7 mouse cellular contexts compared by ENCODE assay signal in the genomic region with DNA sequence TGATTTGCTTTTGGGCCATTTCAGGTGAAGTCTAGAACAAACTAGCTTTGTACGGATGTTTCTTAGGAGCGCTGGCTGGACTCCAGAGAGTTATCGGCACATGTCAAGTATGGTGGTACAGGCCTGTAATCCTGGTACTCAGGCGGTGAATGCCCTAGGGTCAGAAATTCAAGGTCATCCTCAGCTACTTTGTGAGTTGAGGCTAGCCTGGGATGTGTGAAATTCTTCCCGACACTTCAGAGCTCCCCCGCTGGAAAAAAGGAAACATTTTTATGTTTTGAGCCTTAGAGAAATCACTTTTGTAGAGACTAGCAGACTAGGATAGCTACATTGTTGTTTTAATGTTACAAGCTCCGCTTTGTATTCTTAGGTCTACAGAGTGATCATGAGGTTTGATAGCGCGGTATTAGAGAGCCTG. TPM values are rescaled to one million over a fixed set of nuclear protein-coding genes. Genes with fewer than 3 reads are reported as not detected.
DNase-seq lines count a peak whose midpoint lies in the region; ATAC-seq and TF ChIP-seq lines count a peak whose summit lies in the region.

No protein-coding gene starts in this region.

- ATAC-seq in kidney, embryonic 15.5 days (replicated peaks; ENCODE audit: low FRiP score): no peak
- ATAC-seq in neural tube, embryonic 14.5 days (ENCODE audit: low read depth): no peak

- peak overlapping the region; percentile 71 for H3K9ac ChIP-seq in kidney, embryonic 15.5 days
- H3K9ac ChIP-seq in neural tube, embryonic 14.5 days (replicated peaks; ENCODE audit: low read depth, low read length): peak overlapping the region; percentile 53; the same call in 1 of the 2 replicates

- peak overlapping the region; percentile 76 for H3K4me2 ChIP-seq in kidney, embryonic 15.5 days
- H3K4me2 ChIP-seq in neural tube, embryonic 14.5 days (ENCODE audit: low read depth, low read length): peak overlapping the region; percentile 86

- WGBS in kidney, embryonic 15.5 days: 89% methylated on average over 9 of the region's 9 CpGs
- 89% methylated on average over 9 of the region's 9 CpGs for WGBS in neural tube, embryonic 14.5 days

- peaks cover 61% of the 10 kb centered on the region for H3K4me1 ChIP-seq in E14TG2a.4 (replicated peaks; ENCODE audit: low read depth, low read length)
- H3K4me1 ChIP-seq in embryonic fibroblast, embryonic 13.5 days (ENCODE audit: control insufficient read depth, insufficient read depth, low read length): no peaks in the 10 kb centered on the region; the same call in 1 of the 2 replicates
- H3K4me1 ChIP-seq in kidney, embryonic 15.5 days: peaks cover 15% of the 10 kb centered on the region
- H3K4me1 ChIP-seq in neural tube, embryonic 14.5 days (ENCODE audit: control insufficient read depth, insufficient read depth, low read length): peaks cover 14% of the 10 kb centered on the region

- peak; percentile 15 for DNase-seq in 3T3-L1 (ENCODE audit: low read depth, low spot score)
- DNase-seq in embryo, embryonic 11 days: no peak
- no peak for DNase-seq in spleen, postnatal 14 days (ENCODE audit: low spot score in 2 of 2)

- no peak for TF ChIP-seq CTCF in E14TG2a.4 (conservative IDR thresholded peaks at IDR 0.05; ENCODE audit: low read length)
- TF ChIP-seq CTCF in embryonic fibroblast, embryonic 13.5 days (IDR thresholded peaks at IDR 0.05; ENCODE audit: borderline replicate concordance, insufficient read depth, low read length): no peak

- TF ChIP-seq POLR2A in embryonic fibroblast, embryonic 13.5 days (IDR thresholded peaks at IDR 0.05; ENCODE audit: low read depth, low read length): no peak

- H3K27ac ChIP-seq in embryonic fibroblast, embryonic 13.5 days (ENCODE audit: insufficient read depth, low read length): no peak overlapping the region
- no peak overlapping the region for H3K27ac ChIP-seq in kidney, embryonic 15.5 days
- no peak overlapping the region for H3K27ac ChIP-seq in neural tube, embryonic 14.5 days (ENCODE audit: low read depth, low read length)

- no peaks in the 10 kb centered on the region for H3K27me3 ChIP-seq in E14TG2a.4 (ENCODE audit: insufficient read depth, low read length)
- no peaks in the 10 kb centered on the region for H3K27me3 ChIP-seq in kidney, embryonic 15.5 days
- no peaks in the 10 kb centered on the region for H3K27me3 ChIP-seq in neural tube, embryonic 14.5 days (ENCODE audit: control insufficient read depth, insufficient read depth, low read length)

- H3K36me3 ChIP-seq in E14TG2a.4 (ENCODE audit: insufficient read depth, low read length): peaks cover 34% of the 10 kb centered on the region
- H3K36me3 ChIP-seq in kidney, embryonic 15.5 days: 0 out of 2 replicates have a peak, but pooled peaks cover 6% of the 10 kb centered on the region
- no peaks in the 10 kb centered on the region for H3K36me3 ChIP-seq in neural tube, embryonic 14.5 days (ENCODE audit: control insufficient read depth, insufficient read depth, low read length)

- no peaks in the 10 kb centered on the region for H3K9me3 ChIP-seq in E14TG2a.4 (ENCODE audit: low read length)
- H3K9me3 ChIP-seq in kidney, embryonic 15.5 days (replicated peaks): no peaks in the 10 kb centered on the region
- no peaks in the 10 kb centered on the region for H3K9me3 ChIP-seq in neural tube, embryonic 14.5 days (ENCODE audit: control insufficient read depth, low read length)

- H3K4me3 ChIP-seq in E14TG2a.4 (replicated peaks; ENCODE audit: low read length): peak overlapping the region; percentile 96
- H3K4me3 ChIP-seq in embryonic fibroblast, embryonic 13.5 days (ENCODE audit: insufficient read depth, low read length): peak overlapping the region; percentile 79
- H3K4me3 ChIP-seq in kidney, embryonic 15.5 days (replicated peaks): peak overlapping the region; percentile 81
- H3K4me3 ChIP-seq in neural tube, embryonic 14.5 days (ENCODE audit: low read depth, low read length): peak overlapping the region; percentile 51

RNA-seq across cellular contexts. Expression of a gene that starts 1.1 kb away (rescaled TPM):
- 186 and 200 TPM in 2 replicates for polyA plus RNA-seq in embryonic fibroblast, embryonic 13.5 days (2011; ENCODE audit: insufficient read length, low read depth, missing spikeins)
- polyA plus RNA-seq in kidney, embryonic 15.5 days (2015; fragmentation: Nextera tagmentation; extraction: Ambion mirVana): 122 and 131 TPM in 2 replicates
- 91.7 and 117 TPM in 2 replicates for polyA plus RNA-seq in neural tube, embryonic 14.5 days (2014; fragmentation: Nextera tagmentation; extraction: Ambion mirVana)
